Mouse (Mus musculus) intestine, embryonic 14.5 days (tissue): ENCODE data around the gene Slc11a2. TPM values are rescaled to one million over a fixed set of nuclear protein-coding genes. Genes with fewer than 3 reads are reported as not detected.
"Not testable (repeated sequence)": the region's sequence is repeated elsewhere in the genome, so short reads cannot be mapped to it uniquely, and the experiment has no call there.

ENCODE experiments used
- ATAC-seq: fragments of 200-750 bp; cut with Nextera tagmentation; replicated peaks from 2 replicates; pipeline ENCODE4 v1.8.0; 2017; ENCODE audit warnings: low read depth, moderate number of reproducible peaks, moderate TSS enrichment, moderate library complexity; ENCODE audit not compliant: low FRiP score, low TSS enrichment
- DNase-seq: peaks from one replicate; pipeline ENCODE4 v3.0.0-alpha.2; 2018; ENCODE audit warnings: low spot score
- H3K27ac ChIP-seq: fragments of 300-500 bp; sonication (generic); 2 replicates; pipeline ENCODE4 v1.5.1; 2014; ENCODE audit warnings: low read depth, mild to moderate bottlenecking, control low read depth
- H3K27me3 ChIP-seq: fragments of 300-500 bp; sonication (generic); replicated peaks from 2 replicates; pipeline ENCODE4 v1.6.1; 2014; ENCODE audit warnings: low read length, control low read depth; ENCODE audit not compliant: control insufficient read depth, insufficient read depth
- H3K36me3 ChIP-seq: fragments of 300-500 bp; sonication (generic); 2 replicates; pipeline ENCODE4 v1.6.1; 2014; ENCODE audit warnings: low read length, control low read depth; ENCODE audit not compliant: control insufficient read depth, insufficient read depth
- H3K4me1 ChIP-seq: fragments of 300-500 bp; sonication (generic); replicated peaks from 2 replicates; pipeline ENCODE4 v1.6.1; 2014; ENCODE audit warnings: low read length, control low read depth, mixed read lengths; ENCODE audit not compliant: control insufficient read depth, insufficient read depth
- H3K4me2 ChIP-seq: fragments of 300-500 bp; sonication (generic); 2 replicates; pipeline ENCODE4 v1.6.1; 2014; ENCODE audit warnings: low read length
- H3K4me3 ChIP-seq: fragments of 300-500 bp; sonication (generic); 2 replicates; pipeline ENCODE4 v1.5.1; 2014; ENCODE audit warnings: low read depth, low read length, control low read depth, mixed read lengths
- H3K9ac ChIP-seq: fragments of 300-500 bp; sonication (generic); 2 replicates; pipeline ENCODE4 v1.6.1; 2014; ENCODE audit warnings: mild to moderate bottlenecking, low read length
- H3K9me3 ChIP-seq: fragments of 300-500 bp; sonication (generic); 2 replicates; pipeline ENCODE4 v1.6.1; 2016; ENCODE audit warnings: low read length, control low read depth; ENCODE audit not compliant: control insufficient read depth
- WGBS: fragments of 180-500 bp; shearing (Covaris S2); extraction: QIAGEN DNeasy Blood & Tissue Kit; methylation state at CpG from one replicate; pipeline ENCODE4 v1.1.7; 2014; 5-methylcytosine and 5-hydroxymethylcytosine counted together
- polyA plus RNA-seq: library from polyadenylated mRNA; unstranded; fragments of >200 nt; fragmentation: Nextera tagmentation; extraction: Ambion mirVana; gene quantifications from 2 replicates; pipeline ENCODE4 v1.2.1, GENCODE M21; 2014

The Slc11a2 gene
- polyA plus RNA-seq, 1 experiment from 2014 or later: 20.6 TPM

- no peak overlapping the region for H3K4me3 ChIP-seq
- no peaks in the 10 kb centered on the region for H3K27me3 ChIP-seq
- no peak overlapping the region for H3K27ac ChIP-seq
- H3K36me3 ChIP-seq: no peaks in the 10 kb centered on the region
- H3K4me1 ChIP-seq: no peaks in the 10 kb centered on the region
- H3K4me2 ChIP-seq: no peak overlapping the region
- H3K9me3 ChIP-seq: 0 out of 2 replicates have a peak, but pooled peaks cover 3% of the 10 kb centered on the region
- DNase-seq: no peak
- H3K9ac ChIP-seq: no peak overlapping the region
- WGBS: 63% methylated on average over 7 of the region's 7 CpGs
- no peak for ATAC-seq
These were observed 57.8 kb downstream of the Slc11a2 start for GRCm38 (mm10) chr15:100367119-100367518.

GRCm38 (mm10) chr15:100365967-100366366 lies 58.9 kb downstream of the Slc11a2 start:
- not testable (repeated sequence) for H3K27me3 ChIP-seq, DNase-seq, H3K4me3 ChIP-seq, H3K36me3 ChIP-seq, H3K27ac ChIP-seq, ATAC-seq, H3K4me2 ChIP-seq, H3K4me1 ChIP-seq, H3K9ac ChIP-seq, H3K9me3 ChIP-seq
- 54% methylated on average over 9 of the region's 9 CpGs for WGBS

DNA sequence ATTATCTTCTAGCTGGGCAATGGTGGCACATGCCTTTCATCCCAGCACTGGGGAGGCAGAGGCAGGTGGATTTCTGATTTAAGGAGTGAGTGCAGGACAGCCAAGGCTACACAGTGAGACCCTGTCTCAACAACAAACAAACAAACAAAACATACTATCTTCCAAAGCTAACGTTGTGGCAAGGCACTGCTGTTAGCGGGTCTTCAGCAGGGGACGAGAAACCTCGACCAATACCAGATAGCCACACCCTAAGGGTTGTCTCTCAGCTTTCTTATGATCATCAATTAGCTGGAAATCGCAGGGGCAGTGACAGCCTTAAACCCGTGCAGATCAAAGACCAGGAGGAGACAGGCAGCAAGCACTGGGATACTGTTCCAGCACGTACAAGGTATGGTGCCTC lies 60.6 kb downstream of the Slc11a2 start, which contains the start of gene Higd1c:
Higd1c (plus strand) TSS at position 301 of the 400 bp plus-strand sequence.
- 69% methylated on average over 7 of the region's 7 CpGs for WGBS
- ATAC-seq (no peak), DNase-seq (no peak)
- no peaks in the 10 kb centered on the region for H3K4me1 ChIP-seq
- no peak within 1 kb of the TSS for H3K27ac ChIP-seq
- H3K9ac ChIP-seq: no peak within 1 kb of the TSS
- no peak within 1 kb of the TSS for H3K4me3 ChIP-seq
- 0 out of 2 replicates have a peak, but pooled peaks cover 3% of the 10 kb centered on the region for H3K9me3 ChIP-seq
- no peaks in the 10 kb centered on the region for H3K27me3 ChIP-seq
- H3K36me3 ChIP-seq: no peaks in the 10 kb centered on the region
- H3K4me2 ChIP-seq: no peak within 1 kb of the TSS

DNA sequence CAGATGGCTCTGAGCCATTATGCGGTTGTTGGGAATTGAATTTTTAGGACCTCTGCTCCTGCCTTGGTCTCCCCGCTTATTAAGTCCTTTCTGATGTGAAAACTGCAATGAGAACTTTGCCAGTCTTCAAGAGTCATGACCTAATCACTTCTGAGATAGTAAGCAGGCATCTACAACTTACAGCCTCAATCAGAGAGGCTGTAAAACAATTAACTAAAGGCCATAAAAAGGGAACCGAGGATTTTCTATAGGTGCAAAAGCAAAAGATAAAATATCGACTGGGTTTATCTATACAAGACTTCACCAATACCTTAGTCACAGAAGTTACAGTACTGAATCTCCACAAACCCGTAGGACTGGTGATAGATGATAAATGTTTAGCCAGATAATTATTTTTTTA lies 69.0 kb downstream of the Slc11a2 start:
- Histone ChIP-seq H3K27ac (no peak overlapping the region), H3K27me3 (no peaks in the 10 kb centered on the region), H3K9ac (no peak overlapping the region), H3K9me3 (no peaks in the 10 kb centered on the region), H3K36me3 (no peaks in the 10 kb centered on the region), H3K4me1 (0 out of 2 replicates have a peak, but pooled peaks cover 5% of the 10 kb centered on the region), H3K4me3 (no peak overlapping the region), H3K4me2 (no peak overlapping the region)
- 44% methylated on average over 5 of the region's 5 CpGs for WGBS
- DNase-seq (no peak), ATAC-seq (no peak)

DNA sequence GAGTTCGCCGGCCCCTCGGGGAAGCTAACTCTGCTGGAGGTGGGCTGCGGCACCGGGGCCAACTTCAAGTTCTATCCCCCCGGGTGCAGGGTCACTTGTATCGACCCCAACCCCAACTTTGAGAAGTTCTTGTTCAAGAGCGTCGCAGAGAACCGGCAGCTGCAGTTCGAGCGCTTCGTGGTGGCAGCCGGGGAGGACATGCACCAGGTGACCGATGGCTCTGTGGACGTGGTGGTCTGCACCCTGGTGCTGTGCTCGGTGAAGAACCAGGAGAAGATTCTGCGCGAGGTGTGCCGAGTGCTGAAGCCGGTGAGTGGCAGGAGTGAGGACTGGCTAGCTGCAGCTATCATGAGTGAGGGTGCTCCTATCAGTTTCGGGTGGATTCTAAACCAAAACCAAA lies 71.5 kb downstream of the Slc11a2 start:
- H3K27ac ChIP-seq, H3K9me3 ChIP-seq, H3K36me3 ChIP-seq, H3K4me3 ChIP-seq, H3K27me3 ChIP-seq, H3K4me2 ChIP-seq, ATAC-seq, DNase-seq, H3K9ac ChIP-seq: not testable (repeated sequence)
- peaks cover 11% of the 10 kb centered on the region; the same call in 1 of the 2 replicates for H3K4me1 ChIP-seq
- WGBS: 94% methylated on average over 5 of the region's 22 CpGs

GRCm38 (mm10) chr15:100352711-100353250 lies 72.1 kb downstream of the Slc11a2 start, which contains the start of the genes Methig1 and Mettl7a2:
TSS of gene Methig1 (plus strand) at chr15:100353149.
TSS of gene Mettl7a2 (plus strand) at chr15:100353200.
- 78% methylated on average over 10 of the region's 10 CpGs for WGBS
- H3K4me1 ChIP-seq: peaks cover 11% of the 10 kb centered on the region; the same call in 1 of the 2 replicates
- ATAC-seq (no peak), DNase-seq (no peak)
- H3K9ac ChIP-seq: no peak within 1 kb of the TSS
- no peaks in the 10 kb centered on the region for H3K9me3 ChIP-seq
- H3K27ac ChIP-seq: no peak within 1 kb of the TSS
- H3K4me2 ChIP-seq: no peak within 1 kb of the TSS
- H3K36me3 ChIP-seq: no peaks in the 10 kb centered on the region
- no peak within 1 kb of the TSS for H3K4me3 ChIP-seq
- no peaks in the 10 kb centered on the region for H3K27me3 ChIP-seq

GRCm38 (mm10) chr15:100351501-100352060 lies 73.3 kb downstream of the Slc11a2 start:
- 56% methylated on average over 6 of the region's 6 CpGs for WGBS
- ATAC-seq: no peak
- no peak for DNase-seq

GRCm38 (mm10) chr15:100349496-100349895 lies 75.4 kb downstream of the Slc11a2 start:
- Histone ChIP-seq H3K27me3 (no peaks in the 10 kb centered on the region), H3K36me3 (no peaks in the 10 kb centered on the region), H3K4me2 (no peak overlapping the region), H3K9me3 (no peaks in the 10 kb centered on the region), H3K27ac (no peak overlapping the region), H3K4me1 (peaks cover 11% of the 10 kb centered on the region; the same call in 1 of the 2 replicates), H3K4me3 (no peak overlapping the region), H3K9ac (no peak overlapping the region)
- no peak for ATAC-seq
- WGBS: 23% methylated on average over 2 of the region's 2 CpGs
- DNase-seq: no peak

More at GRCm38 (mm10) chr15:100351501-100352060, 73.3 kb downstream of the Slc11a2 start:
- H3K27me3 ChIP-seq: no peaks in the 10 kb centered on the region
- no peaks in the 10 kb centered on the region for H3K9me3 ChIP-seq
- H3K4me3 ChIP-seq: no peak overlapping the region
- H3K27ac ChIP-seq: no peak overlapping the region
- H3K4me1 ChIP-seq: peaks cover 11% of the 10 kb centered on the region; the same call in 1 of the 2 replicates
- H3K4me2 ChIP-seq: no peak overlapping the region
- no peak overlapping the region for H3K9ac ChIP-seq
- no peaks in the 10 kb centered on the region for H3K36me3 ChIP-seq

GRCm38 (mm10) chr15:100346761-100347160 lies 78.1 kb downstream of the Slc11a2 start:
- Histone ChIP-seq H3K4me1 (peaks cover 11% of the 10 kb centered on the region; the same call in 1 of the 2 replicates), H3K36me3 (no peaks in the 10 kb centered on the region), H3K4me3 (no peak overlapping the region), H3K27me3 (no peaks in the 10 kb centered on the region), H3K27ac (no peak overlapping the region), H3K9me3 (no peaks in the 10 kb centered on the region), H3K4me2 (no peak overlapping the region), H3K9ac (no peak overlapping the region)
- 76% methylated on average over 14 of the region's 14 CpGs for WGBS
- no peak for DNase-seq
- no peak for ATAC-seq
